Mouse (Mus musculus): ENCODE measurements at regions not wholly inside any gene's neighbourhood (a gene's known extent, or its start where the extent isn't known, plus 50 kb on each side); places are given as distances from the start of the nearest gene placed in this dataset.

- H3K4me1 ChIP-seq (ENCODE audit: control insufficient read depth, insufficient read depth, low read length), result no peaks in the 10 kb centered on the region
- H3K27ac ChIP-seq (ENCODE audit: insufficient read depth, low read depth, low read length), result no peak overlapping the region
- TF ChIP-seq CTCF (IDR thresholded peaks at IDR 0.05; ENCODE audit: insufficient read depth, low read depth, low read length) (no peak), POLR2A (IDR thresholded peaks at IDR 0.05; ENCODE audit: insufficient read depth, low read depth, low read length) (no peak)
- H3K4me3 ChIP-seq (ENCODE audit: insufficient read depth, low read depth, low read length), result no peak overlapping the region
- WGBS, result 80% methylated on average over 3 of the region's 3 CpGs
These were observed 104.8 kb upstream of the Sstr4 start for GRCm38 (mm10) chr2:148290326-148290725.

- 88% methylated on average over 5 of the region's 5 CpGs for WGBS
- no peak overlapping the region for H3K27ac ChIP-seq (ENCODE audit: insufficient read depth, low read depth, low read length)
- no peak overlapping the region for H3K4me3 ChIP-seq (ENCODE audit: insufficient read depth, low read depth, low read length)
- H3K4me1 ChIP-seq (ENCODE audit: control insufficient read depth, insufficient read depth, low read length), result no peaks in the 10 kb centered on the region
- TF ChIP-seq CTCF (IDR thresholded peaks at IDR 0.05; ENCODE audit: insufficient read depth, low read depth, low read length), result no peak
- no peak for TF ChIP-seq POLR2A (IDR thresholded peaks at IDR 0.05; ENCODE audit: insufficient read depth, low read depth, low read length)
These were observed 102.7 kb upstream of the Sstr4 start for GRCm38 (mm10) chr2:148292442-148292841.

GRCm38 (mm10) chr2:148292895-148293294 lies 102.2 kb upstream of the Sstr4 start:
- Histone ChIP-seq H3K4me3 (ENCODE audit: insufficient read depth, low read depth, low read length) (no peak overlapping the region), H3K27ac (ENCODE audit: insufficient read depth, low read depth, low read length) (no peak overlapping the region), H3K4me1 (ENCODE audit: control insufficient read depth, insufficient read depth, low read length) (no peaks in the 10 kb centered on the region)
- no peak for TF ChIP-seq CTCF (IDR thresholded peaks at IDR 0.05; ENCODE audit: insufficient read depth, low read depth, low read length)
- no peak for TF ChIP-seq POLR2A (IDR thresholded peaks at IDR 0.05; ENCODE audit: insufficient read depth, low read depth, low read length)
- WGBS, result 35% methylated on average over 2 of the region's 2 CpGs

- Histone ChIP-seq H3K4me3 (ENCODE audit: insufficient read depth, low read depth, low read length) (no peak overlapping the region), H3K4me1 (ENCODE audit: control insufficient read depth, insufficient read depth, low read length) (no peaks in the 10 kb centered on the region), H3K27ac (ENCODE audit: insufficient read depth, low read depth, low read length) (no peak overlapping the region)
- no peak for TF ChIP-seq CTCF (IDR thresholded peaks at IDR 0.05; ENCODE audit: insufficient read depth, low read depth, low read length)
- 86% methylated on average over 2 of the region's 2 CpGs for WGBS
These were observed 94.3 kb upstream of the Sstr4 start for GRCm38 (mm10) chr2:148300879-148301278.

GRCm38 (mm10) chr2:148312255-148312654 lies 82.9 kb upstream of the Sstr4 start:
- TF ChIP-seq CTCF (IDR thresholded peaks at IDR 0.05; ENCODE audit: insufficient read depth, low read depth, low read length) (no peak), POLR2A (IDR thresholded peaks at IDR 0.05; ENCODE audit: insufficient read depth, low read depth, low read length) (no peak)
- H3K27ac ChIP-seq (ENCODE audit: insufficient read depth, low read depth, low read length), result no peak overlapping the region
- no peaks in the 10 kb centered on the region for H3K4me1 ChIP-seq (ENCODE audit: control insufficient read depth, insufficient read depth, low read length)
- 90% methylated on average over 2 of the region's 2 CpGs for WGBS
- H3K4me3 ChIP-seq (ENCODE audit: insufficient read depth, low read depth, low read length), result no peak overlapping the region

- Histone ChIP-seq H3K27ac (ENCODE audit: insufficient read depth, low read depth, low read length) (no peak overlapping the region), H3K4me1 (ENCODE audit: control insufficient read depth, insufficient read depth, low read length) (no peaks in the 10 kb centered on the region), H3K4me3 (ENCODE audit: insufficient read depth, low read depth, low read length) (no peak overlapping the region)
- TF ChIP-seq CTCF (IDR thresholded peaks at IDR 0.05; ENCODE audit: insufficient read depth, low read depth, low read length) (no peak), POLR2A (IDR thresholded peaks at IDR 0.05; ENCODE audit: insufficient read depth, low read depth, low read length) (no peak)
- 81% methylated on average over 1 of the region's 1 CpGs for WGBS
These were observed 74.2 kb upstream of the Sstr4 start for GRCm38 (mm10) chr2:148320896-148321295.

- H3K4me3 ChIP-seq (ENCODE audit: insufficient read depth, low read depth, low read length), result no peak overlapping the region
- TF ChIP-seq POLR2A (IDR thresholded peaks at IDR 0.05; ENCODE audit: insufficient read depth, low read depth, low read length), result no peak
- TF ChIP-seq CTCF (IDR thresholded peaks at IDR 0.05; ENCODE audit: insufficient read depth, low read depth, low read length), result no peak
- WGBS, result 94% methylated on average over 3 of the region's 3 CpGs
- no peaks in the 10 kb centered on the region for H3K4me1 ChIP-seq (ENCODE audit: control insufficient read depth, insufficient read depth, low read length)
- no peak overlapping the region for H3K27ac ChIP-seq (ENCODE audit: insufficient read depth, low read depth, low read length)
These were observed 69.8 kb upstream of the Sstr4 start for GRCm38 (mm10) chr2:148325362-148325761.

- no peaks in the 10 kb centered on the region for H3K4me1 ChIP-seq (ENCODE audit: control insufficient read depth, insufficient read depth, low read length)
- TF ChIP-seq POLR2A (IDR thresholded peaks at IDR 0.05; ENCODE audit: insufficient read depth, low read depth, low read length) (no peak), CTCF (IDR thresholded peaks at IDR 0.05; ENCODE audit: insufficient read depth, low read depth, low read length) (no peak)
- no peak overlapping the region for H3K27ac ChIP-seq (ENCODE audit: insufficient read depth, low read depth, low read length)
- H3K4me3 ChIP-seq (ENCODE audit: insufficient read depth, low read depth, low read length), result no peak overlapping the region
- 85% methylated on average over 4 of the region's 4 CpGs for WGBS
These were observed 69.2 kb upstream of the Sstr4 start for GRCm38 (mm10) chr2:148325854-148326387.

- TF ChIP-seq CTCF (IDR thresholded peaks at IDR 0.05; ENCODE audit: insufficient read depth, low read depth, low read length) (no peak), POLR2A (IDR thresholded peaks at IDR 0.05; ENCODE audit: insufficient read depth, low read depth, low read length) (no peak)
- WGBS, result 73% methylated on average over 2 of the region's 2 CpGs
- Histone ChIP-seq H3K4me1 (ENCODE audit: control insufficient read depth, insufficient read depth, low read length) (no peaks in the 10 kb centered on the region), H3K4me3 (ENCODE audit: insufficient read depth, low read depth, low read length) (no peak overlapping the region), H3K27ac (ENCODE audit: insufficient read depth, low read depth, low read length) (no peak overlapping the region)
These were observed 68.7 kb upstream of the Sstr4 start for GRCm38 (mm10) chr2:148326414-148326813.

GRCm38 (mm10) chr2:148327552-148327951 lies 67.6 kb upstream of the Sstr4 start:
- H3K27ac ChIP-seq (ENCODE audit: insufficient read depth, low read depth, low read length), result no peak overlapping the region
- H3K4me3 ChIP-seq (ENCODE audit: insufficient read depth, low read depth, low read length), result no peak overlapping the region
- 93% methylated on average over 1 of the region's 1 CpGs for WGBS
- H3K4me1 ChIP-seq (ENCODE audit: control insufficient read depth, insufficient read depth, low read length), result no peaks in the 10 kb centered on the region
- TF ChIP-seq POLR2A (IDR thresholded peaks at IDR 0.05; ENCODE audit: insufficient read depth, low read depth, low read length), result no peak
- TF ChIP-seq CTCF (IDR thresholded peaks at IDR 0.05; ENCODE audit: insufficient read depth, low read depth, low read length), result no peak

All from olfactory bulb, adult 2 months (tissue).